Mouse (Mus musculus) thymus, adult 2 months (tissue): ENCODE results near the gene Capn15. TPM values are rescaled to one million over a fixed set of nuclear protein-coding genes. Genes with fewer than 3 reads are reported as not detected.

Experiments
- DNase-seq: peaks from one replicate; pipeline ENCODE4 v3.0.0; 2021
- H3K27ac ChIP-seq: fragments of 200-500 bp; 2 replicates; pipeline ENCODE4 v1.5.1; 2012; ENCODE audit warnings: low read length, control low read depth; ENCODE audit not compliant: control insufficient read depth, insufficient read depth
- H3K27me3 ChIP-seq: fragments of 200-500 bp; 2 replicates; pipeline ENCODE4 v1.6.1; 2012; ENCODE audit warnings: mild to moderate bottlenecking, low read length, moderate library complexity, mixed read lengths; ENCODE audit not compliant: control insufficient read depth, insufficient read depth
- H3K36me3 ChIP-seq: fragments of 200-500 bp; 2 replicates; pipeline ENCODE4 v1.6.1; 2012; ENCODE audit warnings: mild to moderate bottlenecking, low read length, moderate library complexity; ENCODE audit not compliant: control insufficient read depth, insufficient read depth
- H3K4me1 ChIP-seq: fragments of 200-500 bp; replicated peaks from 2 replicates; pipeline ENCODE4 v1.6.1; 2012; ENCODE audit warnings: low read length; ENCODE audit not compliant: control insufficient read depth, insufficient read depth
- H3K4me3 ChIP-seq: fragments of 200-500 bp; 2 replicates; pipeline ENCODE4 v1.5.1; 2012; ENCODE audit warnings: mild to moderate bottlenecking, low read length, control low read depth, moderate library complexity; ENCODE audit not compliant: control insufficient read depth, insufficient read depth
- CTCF ChIP-seq: fragments of 200-500 bp; IDR thresholded peaks from 2 replicates; pipeline ENCODE4 v1.5.1; 2012; ENCODE audit warnings: mild to moderate bottlenecking, control low read depth, low read length, moderate library complexity, borderline replicate concordance; ENCODE audit not compliant: control insufficient read depth, poor library complexity, insufficient read depth; ENCODE audit errors: extremely low read depth
- POLR2A ChIP-seq: fragments of 200-500 bp; IDR thresholded peaks from 2 replicates; pipeline ENCODE4 v1.6.1; 2012; ENCODE audit warnings: mild to moderate bottlenecking, low read length, control low read depth, moderate library complexity; ENCODE audit not compliant: control insufficient read depth, poor library complexity, insufficient read depth; ENCODE audit errors: extremely low read depth
- WGBS: fragments of 180-500 bp; shearing (Covaris S2); methylation state at CpG from one replicate; pipeline ENCODE4 v1.1.7; 2018; 5-methylcytosine and 5-hydroxymethylcytosine counted together
- polyA plus RNA-seq: library from polyadenylated mRNA; depleted of rRNA; stranded (reverse); fragments of >200 nt; gene quantifications from 2 replicates; pipeline ENCODE4 v1.2.3, GENCODE M21; 2012

Capn15 gene
- polyA plus RNA-seq, 1 experiment, result 80.7 TPM

GRCm38 (mm10) chr17:25950706-25951105 is 34.9 kb downstream of the Capn15 start:
- Histone ChIP-seq H3K4me3 (no peak overlapping the region), H3K27me3 (peaks cover 13% of the 10 kb centered on the region), H3K36me3 (no peaks in the 10 kb centered on the region), H3K27ac (no peak overlapping the region), H3K4me1 (no peaks in the 10 kb centered on the region)
- 33% methylated on average over 3 of the region's 3 CpGs for WGBS
- DNase-seq, result no peak
- TF ChIP-seq CTCF, result no peak
- no peak for TF ChIP-seq POLR2A

GRCm38 (mm10) chr17:25949981-25950380 is 35.6 kb downstream of the Capn15 start:
- Histone ChIP-seq H3K4me3 (no peak overlapping the region), H3K4me1 (no peaks in the 10 kb centered on the region), H3K36me3 (no peaks in the 10 kb centered on the region), H3K27ac (no peak overlapping the region), H3K27me3 (peaks cover 13% of the 10 kb centered on the region)
- no peak for DNase-seq
- WGBS, result 87% methylated on average over 5 of the region's 5 CpGs
- TF ChIP-seq CTCF (no peak), POLR2A (no peak)

GRCm38 (mm10) chr17:25948051-25948450 is 37.5 kb downstream of the Capn15 start:
- H3K36me3 ChIP-seq, result no peaks in the 10 kb centered on the region
- no peaks in the 10 kb centered on the region for H3K4me1 ChIP-seq
- H3K4me3 ChIP-seq, result no peak overlapping the region
- DNase-seq, result no peak
- TF ChIP-seq CTCF, result no peak
- TF ChIP-seq POLR2A, result no peak
- H3K27ac ChIP-seq, result no peak overlapping the region
- peaks cover 13% of the 10 kb centered on the region for H3K27me3 ChIP-seq
- WGBS, result 86% methylated on average over 8 of the region's 8 CpGs

GRCm38 (mm10) chr17:25947576-25947975 is 38.0 kb downstream of the Capn15 start:
- Histone ChIP-seq H3K36me3 (no peaks in the 10 kb centered on the region), H3K27me3 (peaks cover 13% of the 10 kb centered on the region), H3K4me1 (no peaks in the 10 kb centered on the region), H3K4me3 (no peak overlapping the region), H3K27ac (no peak overlapping the region)
- DNase-seq, result no peak
- 90% methylated on average over 4 of the region's 4 CpGs for WGBS
- TF ChIP-seq POLR2A, result no peak
- no peak for TF ChIP-seq CTCF

- H3K27ac ChIP-seq, result no peak overlapping the region
- TF ChIP-seq CTCF, result no peak
- TF ChIP-seq POLR2A, result no peak
- no peaks in the 10 kb centered on the region for H3K36me3 ChIP-seq
- WGBS, result 92% methylated on average over 8 of the region's 8 CpGs
- DNase-seq, result no peak
- H3K27me3 ChIP-seq, result peaks cover 10% of the 10 kb centered on the region
- no peak overlapping the region for H3K4me3 ChIP-seq
- H3K4me1 ChIP-seq, result 0 out of 2 replicates have a peak, but pooled peaks cover 2% of the 10 kb centered on the region
Measured at GRCm38 (mm10) chr17:25946891-25947290, 38.7 kb downstream of the Capn15 start.

- H3K36me3 ChIP-seq, result no peaks in the 10 kb centered on the region
- TF ChIP-seq CTCF (no peak), POLR2A (no peak)
- peaks cover 5% of the 10 kb centered on the region for H3K27me3 ChIP-seq
- H3K4me1 ChIP-seq, result 0 out of 2 replicates have a peak, but pooled peaks cover 2% of the 10 kb centered on the region
- no peak for DNase-seq
- no peak overlapping the region for H3K27ac ChIP-seq
- H3K4me3 ChIP-seq, result no peak overlapping the region
- 87% methylated on average over 7 of the region's 7 CpGs for WGBS
Measured at GRCm38 (mm10) chr17:25946349-25946748, 39.2 kb downstream of the Capn15 start.
